Mouse (Mus musculus): ENCODE measurements at regions not wholly inside any gene's neighbourhood (a gene's known extent, or its start where the extent isn't known, plus 50 kb on each side); places are given as distances from the start of the nearest gene placed in this dataset.

- TF ChIP-seq CTCF (conservative IDR thresholded peaks at IDR 0.05; ENCODE audit: low read length) (peak; percentile 74), POU5F1 (IDR thresholded peaks at IDR 0.05; ENCODE audit: borderline replicate concordance, low read length) (no peak)
Observed at GRCm38 (mm10) chr8:18442212-18442611, 535.8 kb downstream of the Defb40 start.

Measured in E14TG2a.4 (cell line).